Mouse (Mus musculus): ENCODE results near the gene Stkld1.

The Stkld1 gene

GRCm38 (mm10) chr2:26963923-26964723 is 30.3 kb downstream of the Stkld1 start, which contains the start of gene Rexo4:
TSS of gene Rexo4 (minus strand) at chr2:26964386.
- DNase-seq (ENCODE audit: low spot score): peak; percentile 88

DNA sequence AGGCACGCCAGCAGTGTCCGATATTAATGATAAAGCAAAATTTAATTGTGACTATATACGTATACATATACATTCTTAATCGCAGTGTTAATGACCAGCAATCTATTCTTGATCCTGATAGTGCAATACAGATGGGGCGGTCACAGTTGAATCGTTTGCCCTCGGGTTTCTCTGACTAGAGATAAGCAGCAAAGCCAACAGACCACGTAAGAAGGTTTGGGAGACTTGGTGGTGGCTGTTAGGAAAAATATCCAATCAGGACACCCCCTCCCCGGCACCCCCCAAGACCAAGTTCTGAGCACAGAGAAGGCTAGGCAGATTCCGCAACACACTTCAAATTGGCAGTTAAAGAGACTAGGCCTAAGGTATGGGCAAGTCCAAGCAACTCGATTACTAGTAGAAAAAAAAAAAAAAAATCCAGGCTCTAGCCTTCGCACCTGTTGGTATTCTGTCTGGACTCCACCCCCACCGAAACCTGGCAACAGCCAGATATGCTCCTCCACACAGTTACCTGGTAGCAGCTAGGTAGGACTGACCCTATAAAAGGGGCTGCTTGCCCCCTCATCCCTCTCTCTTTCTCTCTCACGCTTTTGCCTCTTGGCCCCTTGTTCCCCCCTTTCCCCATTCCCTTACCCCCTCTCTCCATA is 31.0 kb downstream of the Stkld1 start:
- DNase-seq (ENCODE audit: low spot score): no peak

DNA sequence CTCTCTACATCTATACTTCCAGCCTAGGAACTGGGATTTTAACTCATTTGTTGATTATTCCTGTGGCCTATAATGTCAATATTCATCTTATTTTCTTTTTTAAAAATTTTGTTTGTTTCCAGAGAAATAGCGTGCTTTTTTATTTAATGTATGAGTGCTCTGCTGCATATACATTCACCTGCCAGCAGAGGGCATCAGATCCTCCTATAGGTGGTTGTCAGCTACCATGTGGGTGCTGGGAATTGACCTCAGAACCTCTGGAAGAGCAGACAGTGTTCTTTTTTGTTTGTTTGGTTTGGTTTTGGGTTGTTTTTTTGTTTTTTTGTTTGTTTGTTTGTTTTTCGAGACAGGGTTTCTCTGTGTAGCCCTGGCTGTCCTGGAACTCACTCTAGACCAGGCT is 33.4 kb downstream of the Stkld1 start:
- no peak for DNase-seq (ENCODE audit: low spot score)

DNA sequence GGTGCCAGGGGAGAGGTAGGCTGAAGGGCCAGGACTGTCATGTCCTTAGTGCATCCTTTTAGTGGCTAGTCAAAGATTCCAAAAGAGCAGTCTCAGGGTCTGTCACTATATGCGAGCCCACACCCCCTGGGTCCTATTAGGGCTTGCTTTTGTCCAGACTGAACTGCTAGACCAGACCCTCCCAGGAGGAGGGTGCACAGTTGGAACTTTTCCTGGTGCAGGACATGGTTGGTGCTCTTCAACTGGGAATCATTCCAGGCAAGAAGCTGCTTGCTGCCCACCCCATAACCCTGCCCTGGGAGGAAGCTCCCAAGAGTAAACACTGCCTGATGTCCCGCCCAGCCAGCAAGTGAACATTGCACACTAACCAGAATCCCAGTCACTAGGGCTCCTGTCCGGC is 39.3 kb downstream of the Stkld1 start, which contains the start of gene Adamts13:
Adamts13 (plus strand) TSS at position 301 of the 400 bp plus-strand sequence.
- no peak for DNase-seq (ENCODE audit: low spot score)

GRCm38 (mm10) chr2:26973960-26974359 is 40.1 kb downstream of the Stkld1 start:
- DNase-seq (ENCODE audit: low spot score): no peak

DNA sequence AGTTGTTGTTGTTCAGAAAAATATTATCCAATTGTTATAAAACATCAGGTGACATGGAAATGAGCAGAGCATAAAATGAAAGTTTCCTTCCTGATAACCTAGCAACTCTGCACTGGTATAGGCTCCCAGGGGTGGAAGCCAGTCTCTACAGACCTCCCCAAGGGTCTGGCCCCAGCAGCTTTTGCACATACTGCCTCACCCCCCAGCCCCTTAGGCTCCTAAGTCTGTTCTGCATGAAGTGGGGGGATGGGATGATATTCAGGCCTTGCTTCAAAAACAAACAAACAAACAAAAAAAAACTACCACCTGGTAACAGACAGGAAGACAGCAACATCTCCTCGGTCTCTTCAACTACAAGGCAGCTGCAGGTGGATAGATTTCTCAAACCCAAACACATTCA is 46.5 kb downstream of the Stkld1 start:
- no peak for DNase-seq (ENCODE audit: low spot score)

GRCm38 (mm10) chr2:26984179-26984578 is 50.3 kb downstream of the Stkld1 start:
- DNase-seq (ENCODE audit: low spot score): no peak

- no peak for DNase-seq (ENCODE audit: low spot score)
Observed at GRCm38 (mm10) chr2:26984640-26985039, 50.8 kb downstream of the Stkld1 start.

DNA sequence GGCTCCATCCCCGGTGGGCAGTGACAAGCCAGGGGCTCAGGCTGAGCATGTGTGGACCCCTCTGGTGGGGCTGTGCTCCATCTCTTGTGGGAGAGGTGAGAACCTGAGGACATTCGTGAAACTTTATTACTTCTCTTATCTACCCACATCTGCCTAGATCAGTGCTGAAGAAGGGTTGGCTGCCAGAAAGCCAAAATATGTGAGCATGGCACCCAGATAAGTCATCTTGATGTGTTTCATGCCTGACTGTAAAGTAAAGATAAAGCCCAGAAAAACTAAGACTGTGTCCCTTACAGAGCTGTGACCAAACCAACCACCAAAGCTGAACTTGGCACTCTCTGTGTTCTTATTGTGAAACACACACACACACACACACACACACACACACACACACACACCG is 60.1 kb downstream of the Stkld1 start:
- DNase-seq (ENCODE audit: low spot score): no peak

DNA sequence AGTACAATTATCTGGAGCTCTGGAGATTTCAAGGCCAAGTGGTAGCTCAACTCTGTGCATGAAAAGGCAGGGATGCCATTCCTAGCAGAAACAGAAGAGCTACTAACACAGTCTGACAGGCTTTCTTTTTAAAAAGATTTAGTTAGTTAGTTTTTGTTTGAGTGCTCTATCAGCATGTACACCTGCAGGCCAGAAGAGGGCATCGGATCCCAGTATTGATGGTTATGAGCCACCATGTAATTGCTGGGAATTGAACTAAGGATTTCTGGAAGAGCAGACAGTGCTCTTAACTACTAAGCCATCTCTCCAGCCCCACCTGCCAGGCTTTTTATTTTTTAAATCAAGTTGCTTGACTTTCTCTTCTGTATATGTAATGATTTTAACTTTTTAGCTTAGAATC is 63.7 kb downstream of the Stkld1 start:
- DNase-seq (ENCODE audit: low spot score): no peak

DNA sequence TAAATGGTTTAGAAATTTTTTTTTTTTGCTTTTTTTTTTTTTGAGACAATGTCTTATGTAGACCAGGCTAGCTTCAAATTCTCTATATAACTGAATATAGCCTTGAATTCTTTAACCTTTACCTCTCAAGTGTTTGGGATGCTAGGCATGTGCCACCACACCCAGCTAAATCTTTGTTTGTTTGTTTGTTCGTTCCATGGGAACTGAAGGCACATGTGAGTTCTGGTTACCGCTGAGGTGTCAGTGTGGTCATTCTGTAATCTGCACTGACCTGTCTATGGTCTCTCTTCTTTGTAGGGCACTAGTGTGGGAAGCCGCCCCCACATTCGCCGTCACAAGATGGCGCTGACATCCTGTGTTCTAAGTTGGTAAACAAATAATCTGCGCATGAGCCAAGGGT is 64.1 kb downstream of the Stkld1 start:
- DNase-seq (ENCODE audit: low spot score): no peak

Measured in ovary, adult 18-20 months (tissue).